Mouse (Mus musculus) retina, adult 2 months (tissue): Measurements from ENCODE around the gene Scarb2.
A peak's percentile ranks its signal among the peaks of the same experiment; 100 is the strongest.

Experiments used
- DNase-seq: peaks from one replicate; pipeline ENCODE4 v3.0.0-alpha.2; 2012; ENCODE audit warnings: low read depth, low spot score

Gene Scarb2

GRCm38 (mm10) chr5:92435025-92435584 lies 71.5 kb downstream of the Scarb2 start, which contains the start of gene Nup54:
Nup54 (minus strand) TSS chr5:92435219.
- DNase-seq: peak; percentile 91

DNA sequence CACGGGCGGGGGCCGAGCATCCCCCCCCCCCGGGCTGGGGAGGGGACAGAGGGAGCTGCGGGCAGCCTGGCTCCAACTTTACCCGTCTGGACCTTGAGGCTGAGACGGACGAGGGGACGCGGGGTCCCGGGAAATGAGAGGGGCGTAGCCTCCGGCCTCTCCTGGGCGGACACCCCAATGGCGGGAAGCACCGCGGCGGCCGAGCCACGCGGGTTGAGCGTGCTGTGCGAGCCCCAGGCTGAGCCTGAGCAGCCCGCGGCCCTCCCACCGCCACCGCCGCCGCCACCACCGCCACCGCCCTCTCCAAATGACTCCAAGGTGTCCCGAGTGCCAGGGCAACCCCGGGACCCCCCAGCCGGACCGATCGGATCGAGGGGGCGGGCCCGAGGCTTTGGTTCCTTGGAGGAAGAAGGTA lies 72.1 kb downstream of the Scarb2 start:
- no peak for DNase-seq

- DNase-seq: no peak
Measured at GRCm38 (mm10) chr5:92434070-92434469, 72.6 kb downstream of the Scarb2 start.

DNA sequence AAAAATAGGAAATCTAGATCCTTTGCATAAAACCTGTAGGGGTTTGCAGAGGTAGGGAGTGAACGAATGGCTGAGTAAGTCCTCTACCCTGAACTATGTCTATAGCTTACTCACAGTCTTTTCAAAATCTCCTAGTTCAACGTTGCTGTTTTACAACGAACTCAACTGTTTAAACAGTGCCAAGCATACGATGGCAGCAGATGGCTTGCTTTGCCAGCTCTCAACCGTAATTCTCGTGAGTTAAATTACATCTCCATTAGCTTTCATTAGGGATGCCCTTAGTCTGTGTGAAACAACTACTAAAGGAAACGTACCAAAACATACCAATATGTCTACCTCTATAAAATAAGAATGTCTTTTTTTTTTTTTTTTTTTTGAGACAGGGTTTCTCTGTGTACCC lies 75.0 kb downstream of the Scarb2 start:
- DNase-seq: no peak

GRCm38 (mm10) chr5:92430723-92431122 lies 75.9 kb downstream of the Scarb2 start:
- no peak for DNase-seq

- no peak for DNase-seq
Measured at GRCm38 (mm10) chr5:92424126-92424525, 82.5 kb downstream of the Scarb2 start.

GRCm38 (mm10) chr5:92413982-92414375 lies 92.7 kb downstream of the Scarb2 start:
- no peak for DNase-seq

GRCm38 (mm10) chr5:92413271-92413981 lies 93.2 kb downstream of the Scarb2 start:
- no peak for DNase-seq

DNA sequence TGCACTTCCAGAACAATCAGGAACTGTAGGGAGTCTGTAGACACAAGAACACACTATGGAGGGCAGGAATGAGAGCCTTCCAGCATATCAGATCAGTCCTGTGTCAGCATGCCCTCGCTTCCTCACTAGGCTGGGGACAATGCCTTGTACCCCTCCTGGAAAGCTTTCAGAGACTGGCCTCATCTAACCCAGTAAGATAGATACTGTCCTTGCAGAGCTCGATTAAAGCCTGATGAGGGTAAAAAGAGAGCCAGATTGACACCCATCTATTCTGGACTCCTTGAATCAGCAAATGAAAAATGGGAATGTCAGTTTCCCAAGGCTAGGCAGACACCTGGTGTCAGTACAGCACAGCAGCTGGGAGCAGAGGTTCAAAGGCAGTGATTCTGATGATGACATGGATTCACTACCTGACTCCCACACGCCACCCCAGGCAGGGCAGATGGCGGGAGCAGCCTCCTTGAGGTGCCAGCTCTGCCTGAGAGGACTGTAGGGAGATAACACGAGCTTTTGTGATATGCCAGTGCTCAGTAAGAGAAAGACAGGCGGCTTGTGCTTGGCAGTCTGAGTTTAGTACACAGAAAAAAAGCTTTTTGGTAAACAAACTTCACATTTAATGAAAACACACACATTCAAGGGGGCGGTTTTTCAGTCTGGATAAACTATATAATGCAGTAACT lies 95.0 kb downstream of the Scarb2 start:
- DNase-seq: no peak

DNA sequence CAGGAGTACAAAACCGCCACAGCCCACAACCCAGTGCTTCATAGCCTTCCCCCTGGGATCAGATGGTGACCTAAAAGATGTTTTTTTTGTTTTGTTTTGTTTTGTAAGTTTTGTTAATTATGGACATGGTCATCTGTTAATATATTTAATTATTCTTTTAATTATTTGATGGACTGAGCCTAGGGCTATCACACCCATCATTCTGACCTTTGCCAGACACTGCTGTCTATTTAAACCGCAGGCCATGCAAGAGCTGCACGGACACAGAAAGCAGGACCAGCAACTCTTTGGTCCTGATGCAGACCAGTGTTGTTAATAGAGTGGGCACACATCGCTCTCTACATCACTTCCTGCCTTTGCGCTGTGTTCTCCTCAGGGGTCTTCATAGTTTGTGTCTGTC lies 96.1 kb downstream of the Scarb2 start:
- no peak for DNase-seq

- no peak for DNase-seq
Measured at GRCm38 (mm10) chr5:92409361-92410155, 97.1 kb downstream of the Scarb2 start.

DNA sequence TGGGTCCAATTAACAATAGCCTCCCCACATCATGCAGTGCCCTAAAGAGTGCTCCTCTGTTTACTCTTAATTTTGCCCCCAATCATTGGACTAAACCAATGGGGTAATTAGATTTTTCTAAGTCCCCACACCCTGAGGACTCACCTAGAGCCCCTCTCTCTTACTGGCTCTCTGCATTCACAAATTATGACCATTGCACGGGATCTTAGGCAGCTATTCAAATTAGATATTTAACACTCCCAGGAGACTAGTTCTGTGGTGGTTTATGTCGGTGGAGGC lies 102.3 kb downstream of the Scarb2 start:
- DNase-seq: no peak

- DNase-seq: no peak
Measured at GRCm38 (mm10) chr5:92403562-92404399, 102.9 kb downstream of the Scarb2 start.

DNA sequence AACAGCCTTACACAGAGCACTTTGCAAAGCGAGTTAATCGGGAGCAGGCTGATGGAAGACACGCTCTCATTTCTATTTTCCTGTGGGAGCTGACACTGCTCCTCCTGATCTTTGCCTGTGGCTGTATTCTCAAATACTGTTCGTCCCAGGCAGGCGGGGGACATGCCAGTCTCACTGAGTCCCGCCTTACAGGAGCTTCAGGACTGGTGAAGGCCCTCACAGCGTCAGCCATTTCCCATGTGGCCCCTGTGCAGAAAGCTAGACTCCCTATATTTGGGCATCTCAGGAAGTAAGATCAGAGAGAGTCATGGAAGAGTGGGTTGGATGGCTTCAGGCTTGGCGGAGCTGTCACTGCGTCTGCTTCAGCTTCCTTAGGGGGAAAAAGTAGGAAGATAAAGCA lies 103.8 kb downstream of the Scarb2 start:
- no peak for DNase-seq

DNA sequence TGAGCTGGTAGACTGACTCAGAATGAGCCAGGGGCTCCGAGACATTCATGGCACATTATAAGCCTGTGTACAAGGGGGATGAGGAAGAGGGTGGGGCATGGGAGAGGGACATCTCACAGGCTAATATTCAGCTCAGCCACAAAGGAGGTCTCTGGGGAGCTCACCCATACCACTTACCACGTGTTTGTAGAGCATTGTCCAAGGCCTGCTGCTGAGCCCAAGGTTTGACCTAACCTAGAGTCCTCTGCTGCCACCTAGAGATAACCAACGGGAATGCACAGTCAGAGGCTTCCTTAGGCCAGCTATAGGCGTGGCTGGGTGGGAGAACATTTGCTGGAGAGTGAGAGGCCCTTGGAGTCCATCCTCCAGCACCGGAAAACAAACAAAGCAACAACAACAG lies 108.5 kb downstream of the Scarb2 start:
- peak; percentile 39 for DNase-seq

DNA sequence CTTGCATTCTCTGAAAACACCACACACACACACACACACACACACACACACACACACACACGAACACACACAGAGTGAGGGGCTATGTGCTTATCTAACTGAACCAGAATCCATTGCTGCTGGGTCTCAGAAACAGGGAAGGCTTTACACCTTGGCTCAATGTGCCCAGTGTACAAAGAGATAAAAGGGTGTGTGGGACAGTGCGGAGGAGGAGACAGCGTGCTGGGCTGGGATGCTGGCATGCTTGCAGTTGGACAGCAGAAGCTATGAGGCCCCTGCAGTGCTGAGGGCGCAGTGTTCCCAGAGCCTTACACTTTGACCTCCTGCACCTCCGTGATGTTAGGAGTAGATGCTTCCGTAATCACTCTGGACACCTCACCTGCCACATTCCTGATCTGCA lies 110.2 kb downstream of the Scarb2 start:
- DNase-seq: no peak

- DNase-seq: no peak
Measured at GRCm38 (mm10) chr5:92395764-92396163, 110.9 kb downstream of the Scarb2 start.

DNA sequence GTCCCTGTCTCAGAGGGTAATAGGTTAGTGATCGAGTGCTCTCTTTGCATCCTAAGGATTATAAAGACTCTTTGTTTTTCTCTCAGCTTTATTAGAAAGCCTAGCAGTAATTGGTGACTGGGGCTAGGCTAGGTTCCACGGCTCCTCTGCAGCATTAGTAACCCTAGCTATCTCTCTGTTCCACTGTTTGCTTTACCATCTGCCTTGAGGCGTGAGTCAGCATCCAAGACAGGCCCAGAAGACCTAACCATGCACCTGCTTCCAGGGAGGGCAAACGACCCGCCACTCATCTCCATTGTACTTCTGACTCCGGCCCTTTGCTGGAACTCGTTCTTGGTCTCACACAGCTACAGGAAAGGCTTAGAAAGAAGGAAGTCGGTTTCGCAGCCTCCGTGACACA lies 112.8 kb downstream of the Scarb2 start:
- DNase-seq: no peak

DNA sequence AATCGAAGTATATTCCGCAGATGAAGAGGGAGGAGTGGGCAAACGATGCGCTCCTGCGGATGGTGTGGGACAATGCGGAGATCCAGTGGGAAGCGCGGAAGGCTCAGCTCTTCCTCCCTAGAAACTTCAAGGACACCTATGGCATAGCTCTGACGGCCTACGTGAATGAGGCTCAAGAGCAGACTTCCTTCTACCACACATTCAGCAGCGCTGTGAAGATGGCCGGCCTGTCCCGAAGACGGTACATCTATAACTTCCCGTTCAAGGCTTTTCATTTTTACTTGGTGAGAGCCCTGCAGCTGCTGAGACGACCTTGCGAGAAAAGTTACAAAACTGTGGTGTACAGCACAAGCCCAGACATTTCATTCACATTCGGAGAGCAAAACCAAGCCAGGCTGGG lies 114.1 kb downstream of the Scarb2 start:
- DNase-seq: no peak
